Mouse (Mus musculus): Measurements from ENCODE around the gene Slc16a8. TPM values are rescaled to one million over a fixed set of nuclear protein-coding genes. Genes with fewer than 3 reads are reported as not detected.
A peak's percentile ranks its signal among the peaks of the same experiment; 100 is the strongest.

The Slc16a8 gene
- polyA plus RNA-seq, 1 experiment from 2014 or later = 0.23 TPM

GRCm38 (mm10) chr15:79281389-79281788, 26.8 kb upstream of the Slc16a8 start:
- Histone ChIP-seq H3K9ac (replicated peaks) (no peak overlapping the region), H3K9me3 (no peaks in the 10 kb centered on the region), H3K27me3 (no peaks in the 10 kb centered on the region), H3K27ac (no peak overlapping the region), H3K4me2 (replicated peaks) (no peak overlapping the region), H3K36me3 (peaks cover 5% of the 10 kb centered on the region), H3K4me1 (replicated peaks) (no peaks in the 10 kb centered on the region), H3K4me3 (replicated peaks) (no peak overlapping the region)
- WGBS = 100% methylated on average over 1 of the region's 1 CpGs
- ATAC-seq = no peak

- no peaks in the 10 kb centered on the region for H3K27me3 ChIP-seq
- no peak for ATAC-seq
- H3K9me3 ChIP-seq = no peaks in the 10 kb centered on the region
- no peak overlapping the region for H3K27ac ChIP-seq
- no peak overlapping the region for H3K4me3 ChIP-seq (replicated peaks)
- H3K4me1 ChIP-seq (replicated peaks) = no peaks in the 10 kb centered on the region
- H3K36me3 ChIP-seq = peaks cover under 1% of the 10 kb centered on the region; the same call in 1 of the 2 replicates
- H3K4me2 ChIP-seq (replicated peaks) = no peak overlapping the region
- 66% methylated on average over 5 of the region's 5 CpGs for WGBS
- no peak overlapping the region for H3K9ac ChIP-seq (replicated peaks)
Measured at GRCm38 (mm10) chr15:79280850-79281249, 26.3 kb upstream of the Slc16a8 start.

DNA sequence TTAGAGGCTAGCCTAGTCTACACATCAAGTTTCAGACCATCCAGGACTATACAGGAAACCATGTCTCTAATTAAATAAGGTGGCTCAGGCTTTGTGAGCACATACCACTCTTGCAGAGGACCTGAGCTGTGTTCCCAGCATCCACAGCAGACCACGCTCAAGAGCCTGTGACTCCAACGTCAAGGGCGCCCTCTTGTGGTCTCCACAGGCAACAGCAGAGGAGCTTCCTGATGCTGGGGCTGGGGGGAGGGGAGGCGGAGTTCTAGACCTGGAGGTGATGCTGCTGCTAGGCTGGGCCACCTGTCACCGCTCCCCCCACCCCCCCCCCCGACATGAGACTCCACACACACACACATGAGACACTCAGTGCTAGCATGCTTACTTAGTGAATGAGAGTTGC, 25.6 kb upstream of the Slc16a8 start:
- H3K36me3 ChIP-seq = no peaks in the 10 kb centered on the region

GRCm38 (mm10) chr15:79277728-79278127, 23.2 kb upstream of the Slc16a8 start:
- Histone ChIP-seq H3K4me2 (replicated peaks) (no peak overlapping the region), H3K9ac (replicated peaks) (no peak overlapping the region), H3K4me1 (replicated peaks) (no peaks in the 10 kb centered on the region), H3K9me3 (no peaks in the 10 kb centered on the region), H3K27ac (no peak overlapping the region), H3K4me3 (replicated peaks) (no peak overlapping the region), H3K36me3 (no peaks in the 10 kb centered on the region), H3K27me3 (0 out of 2 replicates have a peak, but pooled peaks cover 5% of the 10 kb centered on the region)
- WGBS = 72% methylated on average over 10 of the region's 10 CpGs
- ATAC-seq = no peak

More for the DNA sequence above, 25.6 kb upstream of the Slc16a8 start:
- Histone ChIP-seq H3K27ac (no peak overlapping the region), H3K9me3 (no peaks in the 10 kb centered on the region), H3K27me3 (no peaks in the 10 kb centered on the region), H3K9ac (replicated peaks) (no peak overlapping the region), H3K4me3 (replicated peaks) (no peak overlapping the region), H3K4me1 (replicated peaks) (no peaks in the 10 kb centered on the region), H3K4me2 (replicated peaks) (no peak overlapping the region)
- 21% methylated on average over 6 of the region's 6 CpGs for WGBS
- ATAC-seq = no peak

DNA sequence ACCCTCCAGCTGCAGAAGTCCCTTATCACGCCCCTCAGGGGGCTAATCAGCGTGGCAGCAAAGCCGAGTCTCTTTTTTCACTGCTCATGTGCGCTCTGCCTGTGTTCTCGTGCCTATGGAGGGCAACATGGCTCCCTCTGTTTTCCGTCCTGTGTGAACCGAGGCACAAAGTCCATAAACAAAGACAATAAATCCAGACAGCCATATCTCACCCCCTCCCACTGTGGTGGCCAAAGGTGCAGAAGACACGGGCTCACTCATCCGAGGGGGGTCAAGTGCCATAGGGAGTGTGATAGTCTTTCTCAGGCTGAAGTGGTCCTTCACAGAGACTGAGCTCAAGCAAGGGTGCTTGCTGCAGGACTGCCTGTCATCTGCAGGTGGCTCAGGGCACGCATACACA, 18.5 kb upstream of the Slc16a8 start:
- H3K9me3 ChIP-seq = no peaks in the 10 kb centered on the region
- no peak overlapping the region for H3K9ac ChIP-seq (replicated peaks)
- no peak overlapping the region for H3K4me3 ChIP-seq (replicated peaks)
- H3K27me3 ChIP-seq = peaks cover 5% of the 10 kb centered on the region; the same call in 1 of the 2 replicates
- ATAC-seq = no peak
- peaks cover 9% of the 10 kb centered on the region for H3K4me1 ChIP-seq (replicated peaks)
- 48% methylated on average over 10 of the region's 10 CpGs for WGBS
- H3K4me2 ChIP-seq (replicated peaks) = no peak overlapping the region
- H3K27ac ChIP-seq = no peak overlapping the region
- H3K36me3 ChIP-seq = no peaks in the 10 kb centered on the region

- Histone ChIP-seq H3K4me2 (replicated peaks) (peak overlapping the region; percentile 83), H3K27me3 (peaks cover 10% of the 10 kb centered on the region), H3K9ac (replicated peaks) (peak overlapping the region; percentile 59), H3K9me3 (no peaks in the 10 kb centered on the region), H3K4me3 (replicated peaks) (peak overlapping the region; percentile 42), H3K36me3 (no peaks in the 10 kb centered on the region), H3K27ac (no peak overlapping the region), H3K4me1 (replicated peaks) (peaks cover 9% of the 10 kb centered on the region)
- ATAC-seq = peak; percentile 53
- 15% methylated on average over 17 of the region's 17 CpGs for WGBS
Measured at GRCm38 (mm10) chr15:79271124-79271746, 16.7 kb upstream of the Slc16a8 start.

GRCm38 (mm10) chr15:79270317-79271123, 16.0 kb upstream of the Slc16a8 start:
- Histone ChIP-seq H3K4me2 (replicated peaks) (peak overlapping the region; percentile 83), H3K27ac (no peak overlapping the region), H3K9me3 (no peaks in the 10 kb centered on the region), H3K27me3 (peaks cover 13% of the 10 kb centered on the region), H3K4me1 (replicated peaks) (peaks cover 9% of the 10 kb centered on the region), H3K9ac (replicated peaks) (peak overlapping the region; percentile 59), H3K36me3 (no peaks in the 10 kb centered on the region), H3K4me3 (replicated peaks) (peak overlapping the region; percentile 42)
- under 1% methylated on average over 30 of the region's 33 CpGs for WGBS
- ATAC-seq = peak; percentile 81

- Histone ChIP-seq H3K27ac (no peak overlapping the region), H3K4me3 (replicated peaks) (no peak overlapping the region), H3K36me3 (no peaks in the 10 kb centered on the region), H3K27me3 (peaks cover 12% of the 10 kb centered on the region), H3K4me1 (replicated peaks) (peaks cover 9% of the 10 kb centered on the region), H3K9ac (replicated peaks) (no peak overlapping the region), H3K4me2 (replicated peaks) (no peak overlapping the region), H3K9me3 (no peaks in the 10 kb centered on the region)
- ATAC-seq = no peak
- 44% methylated on average over 1 of the region's 1 CpGs for WGBS
Measured at GRCm38 (mm10) chr15:79268521-79268920, 14.0 kb upstream of the Slc16a8 start.

DNA sequence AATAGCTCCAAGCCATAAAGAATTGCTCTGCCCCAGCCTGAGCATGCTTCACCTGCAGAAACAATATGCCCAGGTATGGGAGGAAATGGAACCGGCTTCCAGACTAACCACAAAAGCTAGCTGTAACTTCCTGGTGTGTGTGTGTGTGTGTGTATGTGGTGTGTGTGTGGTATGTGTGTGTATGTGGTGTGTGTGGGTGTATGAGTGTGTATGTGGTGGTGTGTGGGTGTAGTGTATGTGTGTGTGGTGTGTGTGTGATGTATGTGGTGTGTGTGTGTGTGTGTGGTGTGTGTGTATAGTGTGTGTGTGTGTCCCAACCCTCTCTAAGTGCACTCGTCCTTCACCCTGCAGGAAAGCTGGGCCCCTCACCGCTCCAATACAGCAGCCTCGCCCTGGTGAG, 10.8 kb upstream of the Slc16a8 start:
- Histone ChIP-seq H3K27ac (no peak overlapping the region), H3K27me3 (peaks cover 40% of the 10 kb centered on the region), H3K9ac (replicated peaks) (no peak overlapping the region), H3K4me3 (replicated peaks) (no peak overlapping the region), H3K4me1 (replicated peaks) (peaks cover 21% of the 10 kb centered on the region), H3K9me3 (no peaks in the 10 kb centered on the region), H3K36me3 (no peaks in the 10 kb centered on the region), H3K4me2 (replicated peaks) (no peak overlapping the region)
- no peak for ATAC-seq
- WGBS = 88% methylated on average over 4 of the region's 4 CpGs

- Histone ChIP-seq H3K27me3 (peaks cover 56% of the 10 kb centered on the region), H3K4me1 (replicated peaks) (peaks cover 19% of the 10 kb centered on the region), H3K36me3 (no peaks in the 10 kb centered on the region), H3K9me3 (no peaks in the 10 kb centered on the region), H3K27ac (no peak overlapping the region), H3K9ac (replicated peaks) (no peak overlapping the region), H3K4me2 (replicated peaks) (no peak overlapping the region), H3K4me3 (replicated peaks) (no peak overlapping the region)
- no peak for ATAC-seq
- 89% methylated on average over 6 of the region's 6 CpGs for WGBS
Measured at GRCm38 (mm10) chr15:79263726-79264125, 9.2 kb upstream of the Slc16a8 start.

DNA sequence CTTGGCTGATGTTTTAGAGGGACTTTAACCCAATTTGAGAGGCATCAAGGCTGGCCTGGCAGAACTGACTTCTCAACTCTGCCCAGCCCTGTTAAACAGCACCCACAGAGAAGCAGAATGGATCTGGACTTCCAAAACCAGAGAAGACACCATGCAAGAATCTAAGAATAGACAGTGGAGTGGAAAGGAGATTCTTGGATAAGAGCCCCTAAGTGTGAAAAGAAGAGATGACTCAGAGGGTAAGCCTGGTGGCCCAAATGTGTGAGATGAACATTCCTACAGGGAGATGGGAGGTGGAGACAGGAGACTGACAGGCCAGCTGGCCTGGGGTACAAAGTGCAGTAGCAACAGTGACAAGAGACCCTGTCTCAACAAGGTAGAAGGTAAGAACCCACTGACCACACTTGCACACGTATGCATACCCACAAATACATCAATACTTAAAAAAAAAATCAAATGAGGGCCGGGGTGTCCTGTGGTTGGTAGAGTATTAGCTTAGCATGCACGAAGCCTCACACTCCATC, 8.3 kb upstream of the Slc16a8 start:
- Histone ChIP-seq H3K27me3 (peaks cover 61% of the 10 kb centered on the region), H3K4me3 (replicated peaks) (no peak overlapping the region), H3K9ac (replicated peaks) (no peak overlapping the region), H3K36me3 (no peaks in the 10 kb centered on the region), H3K27ac (no peak overlapping the region), H3K4me1 (replicated peaks) (peaks cover 19% of the 10 kb centered on the region), H3K4me2 (replicated peaks) (no peak overlapping the region), H3K9me3 (no peaks in the 10 kb centered on the region)
- WGBS = 94% methylated on average over 3 of the region's 3 CpGs
- ATAC-seq = no peak

DNA sequence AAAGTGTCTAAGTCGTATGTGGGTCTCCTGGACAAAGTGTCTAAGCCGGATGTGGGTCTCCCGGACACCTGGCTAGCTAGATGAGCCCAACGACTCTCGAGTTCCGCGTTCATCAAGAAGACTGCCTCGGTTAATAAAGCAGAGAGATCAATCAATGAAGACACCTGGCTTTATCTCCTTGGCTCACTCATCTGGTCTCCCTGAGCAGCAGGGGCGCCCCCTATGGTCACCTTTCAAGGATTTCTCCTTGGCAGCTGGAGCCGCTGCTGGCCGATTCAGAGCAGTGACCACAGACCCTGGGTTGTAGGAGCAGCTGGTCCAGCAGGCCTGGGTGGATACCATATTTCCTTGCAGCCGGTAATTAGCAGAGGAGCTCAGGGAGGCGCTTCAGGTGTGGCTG, 7.8 kb upstream of the Slc16a8 start:
- peaks cover 19% of the 10 kb centered on the region for H3K4me1 ChIP-seq (replicated peaks)
- no peaks in the 10 kb centered on the region for H3K9me3 ChIP-seq
- peaks cover 59% of the 10 kb centered on the region for H3K27me3 ChIP-seq
- ATAC-seq = no peak
- 20% methylated on average over 13 of the region's 13 CpGs for WGBS
- no peak overlapping the region for H3K9ac ChIP-seq (replicated peaks)
- no peak overlapping the region for H3K27ac ChIP-seq
- H3K4me2 ChIP-seq (replicated peaks) = peak overlapping the region; percentile 96
- peak overlapping the region; percentile 13; the same call in 1 of the 2 replicates for H3K4me3 ChIP-seq (replicated peaks)
- H3K36me3 ChIP-seq = no peaks in the 10 kb centered on the region
